Mouse (Mus musculus): ENCODE data around the gene Gm45208. TPM values are rescaled to one million over a fixed set of nuclear protein-coding genes. Genes with fewer than 3 reads are reported as not detected.
"Not testable (repeated sequence)": the region's sequence is repeated elsewhere in the genome, so short reads cannot be mapped to it uniquely, and the experiment has no call there.

Gm45208 gene
- total RNA-seq (2022): not detected

- DNase-seq (ENCODE audit: low spot score): peak; percentile 81
Measured at GRCm38 (mm10) chrX:7721514-7722281, at the start of gene Gm45208. Gm45208 (plus strand) TSS chrX:7722245.

DNA sequence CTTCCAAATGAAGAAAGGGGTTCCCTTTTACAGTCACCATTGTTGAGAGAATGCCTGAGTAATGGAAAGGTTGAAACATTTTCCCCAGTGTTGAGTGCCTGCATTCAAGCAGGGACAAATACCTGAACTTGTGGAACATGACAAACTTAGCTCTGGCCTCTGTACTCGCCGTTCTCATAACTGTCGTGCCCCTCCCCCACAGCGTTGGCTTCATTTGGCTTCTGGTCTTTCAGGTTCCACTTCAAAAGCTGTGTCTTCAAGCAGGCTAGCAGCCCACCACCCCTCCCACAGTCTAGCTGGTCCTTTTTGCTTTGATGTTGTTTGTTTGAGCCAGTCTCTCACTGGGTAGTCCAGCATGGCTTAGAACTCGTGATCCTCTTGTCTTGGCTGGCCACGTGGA lies 49.3 kb upstream of the Gm45208 start:
- no peak for DNase-seq (ENCODE audit: low spot score)

GRCm38 (mm10) chrX:7673578-7674281 lies 48.3 kb upstream of the Gm45208 start:
- DNase-seq (ENCODE audit: low spot score): no peak

GRCm38 (mm10) chrX:7674284-7675000 lies 47.6 kb upstream of the Gm45208 start:
- DNase-seq (ENCODE audit: low spot score): no peak

- DNase-seq (ENCODE audit: low spot score): no peak
Measured at GRCm38 (mm10) chrX:7675001-7675380, 47.1 kb upstream of the Gm45208 start.

- no peak for DNase-seq (ENCODE audit: low spot score)
Measured at GRCm38 (mm10) chrX:7678986-7679385, 43.1 kb upstream of the Gm45208 start.

GRCm38 (mm10) chrX:7679405-7680056 lies 42.5 kb upstream of the Gm45208 start:
- DNase-seq (ENCODE audit: low spot score): peak; percentile 85

GRCm38 (mm10) chrX:7680057-7680412 lies 42.0 kb upstream of the Gm45208 start:
- no peak for DNase-seq (ENCODE audit: low spot score)

DNA sequence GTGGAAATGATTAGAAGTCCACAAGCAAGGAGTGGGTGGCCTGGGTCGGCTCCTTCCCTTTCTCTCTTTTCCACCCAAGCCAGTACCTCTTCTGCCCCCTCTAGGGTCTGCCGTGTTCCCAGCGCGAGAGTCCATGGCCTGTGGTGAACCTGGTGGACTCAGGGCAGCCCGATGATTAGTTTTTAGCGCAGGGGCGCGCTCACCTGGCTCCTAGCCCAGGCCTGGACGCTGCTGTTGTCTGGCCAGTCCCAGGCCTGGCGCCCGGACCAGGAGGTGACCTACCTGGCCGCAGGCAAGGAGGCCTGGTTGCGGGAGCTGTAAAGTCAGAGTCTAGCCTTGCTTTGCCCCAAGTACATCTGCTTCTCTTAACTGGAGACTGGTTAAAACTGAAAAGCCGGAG lies 41.2 kb upstream of the Gm45208 start, which contains the start of gene Magix:
TSS of gene Magix (minus strand) at position 388 of the 400 bp plus-strand sequence.
- no peak for DNase-seq (ENCODE audit: low spot score)

DNA sequence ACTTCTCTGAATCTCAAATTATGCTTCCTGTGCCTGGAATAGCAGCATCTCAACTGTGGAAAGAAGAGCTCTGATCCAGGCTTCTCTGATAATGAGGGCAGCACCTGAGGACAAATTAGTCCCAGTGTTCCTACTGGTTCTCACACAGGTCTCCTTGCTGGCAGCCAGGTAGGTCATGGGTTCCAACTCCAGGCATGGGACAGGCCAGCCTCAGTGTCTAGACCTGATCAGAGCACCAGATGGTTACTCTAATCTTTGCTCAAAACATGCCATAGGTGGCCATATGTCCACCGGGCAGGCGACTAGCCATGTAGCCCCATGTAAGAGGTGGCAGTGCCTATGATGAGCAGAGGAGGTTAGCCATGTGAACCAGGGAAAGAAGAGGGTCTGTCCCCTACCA lies 33.7 kb upstream of the Gm45208 start:
- DNase-seq (ENCODE audit: low spot score): no peak

DNA sequence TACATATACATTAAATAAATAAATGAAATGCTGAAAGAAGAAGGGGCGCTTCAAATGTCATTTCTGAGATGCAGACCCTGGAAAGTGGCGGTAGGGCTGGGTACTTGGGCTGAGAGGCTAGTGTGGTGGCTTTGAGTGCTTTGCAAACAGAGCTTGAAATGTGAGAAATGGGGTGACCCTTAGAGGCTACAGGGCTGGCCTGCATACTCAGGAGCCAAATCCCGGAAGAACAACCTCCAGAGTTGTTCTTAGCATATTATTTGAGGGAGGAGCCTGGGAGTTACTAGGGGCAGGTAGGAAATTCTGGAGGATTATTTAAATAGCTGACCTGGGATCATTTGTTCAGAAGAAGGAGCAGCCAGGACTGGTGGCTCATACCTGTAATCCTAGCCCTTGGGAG lies 31.6 kb upstream of the Gm45208 start:
- DNase-seq (ENCODE audit: low spot score): no peak

GRCm38 (mm10) chrX:7692862-7693261 lies 29.2 kb upstream of the Gm45208 start:
- peak; percentile 28 for DNase-seq (ENCODE audit: low spot score)

DNA sequence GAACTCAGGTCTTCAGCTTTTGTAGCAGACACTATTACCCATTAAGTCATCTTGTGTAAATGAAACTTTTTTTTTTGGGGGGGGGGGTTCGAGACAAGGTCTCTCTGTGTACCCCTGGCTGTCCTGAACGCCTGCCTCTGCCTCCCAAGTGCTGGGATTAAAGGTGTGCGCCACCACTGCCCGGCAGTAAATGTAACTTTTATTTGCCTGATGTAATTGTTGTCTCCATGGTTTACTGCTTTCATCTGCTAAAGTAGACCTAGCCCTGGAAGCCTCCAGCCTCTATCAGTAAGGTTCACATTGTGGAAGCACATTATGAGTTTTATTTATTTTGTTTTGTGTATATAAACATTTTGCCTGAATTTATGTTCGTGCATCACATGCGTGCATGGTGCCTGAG lies 25.5 kb upstream of the Gm45208 start:
- no peak for DNase-seq (ENCODE audit: low spot score)

GRCm38 (mm10) chrX:7696954-7697381 lies 25.1 kb upstream of the Gm45208 start, which contains the start of gene Gpkow:
Gpkow (plus strand) TSS chrX:7697131.
- peak; percentile 89 for DNase-seq (ENCODE audit: low spot score)

DNA sequence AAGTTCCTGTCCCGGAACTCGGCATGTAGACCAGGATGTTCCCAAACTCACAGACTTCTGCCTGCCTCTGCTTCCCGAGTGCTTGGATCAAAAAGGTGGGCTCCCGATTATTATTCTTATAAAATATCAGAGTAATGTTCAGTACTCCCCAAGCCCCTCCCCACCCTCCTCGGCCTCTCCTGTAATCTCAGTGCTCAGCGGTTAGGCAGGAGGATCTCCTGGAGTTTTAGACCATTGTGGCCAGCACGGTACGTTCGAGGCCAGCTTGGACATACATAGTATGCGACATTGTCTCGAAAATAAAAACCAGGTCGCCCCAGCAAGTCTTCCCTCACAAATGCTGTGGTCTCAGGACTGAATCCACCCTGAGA lies 8.3 kb upstream of the Gm45208 start:
- not testable (repeated sequence) for DNase-seq (ENCODE audit: low spot score)

DNA sequence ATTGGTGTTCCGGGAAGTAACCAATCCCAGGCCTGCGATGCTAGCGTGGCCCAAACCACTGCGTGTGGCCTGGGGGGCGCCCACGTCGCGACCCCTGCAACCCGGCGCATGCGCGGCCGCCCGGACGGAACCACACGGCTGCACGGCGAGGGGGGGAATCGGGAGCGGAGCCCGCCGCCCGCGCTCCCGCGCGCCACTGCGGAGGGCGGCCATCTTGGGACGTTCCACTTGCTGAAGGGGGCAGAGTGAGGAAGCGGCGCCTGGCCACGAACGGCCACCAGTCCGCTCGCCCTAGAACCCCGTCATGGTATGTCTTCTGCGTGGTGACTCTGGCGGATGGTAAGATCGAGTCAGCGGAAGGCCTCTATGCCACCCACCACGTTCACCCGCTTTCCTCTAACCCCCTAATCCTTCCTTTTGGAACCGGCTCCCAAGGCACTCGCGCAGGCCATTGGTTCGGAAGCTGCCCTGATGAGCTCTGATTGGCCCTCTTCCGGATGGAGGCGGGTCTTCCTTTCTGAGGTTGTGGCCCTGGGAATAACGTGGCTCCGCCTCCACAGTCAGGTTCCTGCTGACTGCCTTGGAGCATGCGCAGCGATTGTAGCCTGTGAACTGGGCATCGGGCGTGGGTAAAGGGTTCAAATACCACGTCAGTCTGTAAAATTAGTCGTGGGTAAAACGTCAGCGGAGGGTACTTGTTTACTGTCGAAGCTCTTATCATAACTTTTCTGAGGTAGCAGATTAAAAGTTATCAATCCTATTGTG lies 7.7 kb upstream of the Gm45208 start, which contains the start of gene Wdr45:
TSS of gene Wdr45 (plus strand) at position 199 of the 765 bp plus-strand sequence.
- peak; percentile 92 for DNase-seq (ENCODE audit: low spot score)

GRCm38 (mm10) chrX:7716058-7716457 lies 6.0 kb upstream of the Gm45208 start:
- DNase-seq (ENCODE audit: low spot score): not testable (repeated sequence)

- DNase-seq (ENCODE audit: low spot score): no peak
Measured at GRCm38 (mm10) chrX:7722282-7722611, 202 bp downstream of the Gm45208 start.

- DNase-seq (ENCODE audit: low spot score): no peak
Measured at GRCm38 (mm10) chrX:7722691-7723090, 646 bp downstream of the Gm45208 start.

GRCm38 (mm10) chrX:7724135-7724534 lies 2.1 kb downstream of the Gm45208 start:
- no peak for DNase-seq (ENCODE audit: low spot score)

- no peak for DNase-seq (ENCODE audit: low spot score)
Measured at GRCm38 (mm10) chrX:7725841-7726240, 3.8 kb downstream of the Gm45208 start.

Data from heart, adult 8-10 months (tissue).